Mouse (Mus musculus) mesoderm, embryonic 11.5 days (tissue): ENCODE measurements around the gene Dnah3.

Experiments used
- DNase-seq: peaks from one replicate; pipeline ENCODE4 v3.0.0-alpha.2; 2012; ENCODE audit warnings: low read depth, low spot score

Gene Dnah3

GRCm38 (mm10) chr7:119873050-119873449 lies 222.0 kb downstream of the Dnah3 start:
- no peak for DNase-seq
